Mouse (Mus musculus) central nervous system, embryonic 14 days (tissue): ENCODE results near the gene Gm11554. TPM values are rescaled to one million over a fixed set of nuclear protein-coding genes. Genes with fewer than 3 reads are reported as not detected.

ENCODE experiments used
- polyA plus RNA-seq: library from polyadenylated mRNA; depleted of rRNA; stranded (reverse); fragments of >200 nt; gene quantifications from 2 replicates; pipeline ENCODE4 v1.2.3, GENCODE M21; 2012; rRNA removed

Gm11554 gene
- not detected in 2 replicates for polyA plus RNA-seq

DNA sequence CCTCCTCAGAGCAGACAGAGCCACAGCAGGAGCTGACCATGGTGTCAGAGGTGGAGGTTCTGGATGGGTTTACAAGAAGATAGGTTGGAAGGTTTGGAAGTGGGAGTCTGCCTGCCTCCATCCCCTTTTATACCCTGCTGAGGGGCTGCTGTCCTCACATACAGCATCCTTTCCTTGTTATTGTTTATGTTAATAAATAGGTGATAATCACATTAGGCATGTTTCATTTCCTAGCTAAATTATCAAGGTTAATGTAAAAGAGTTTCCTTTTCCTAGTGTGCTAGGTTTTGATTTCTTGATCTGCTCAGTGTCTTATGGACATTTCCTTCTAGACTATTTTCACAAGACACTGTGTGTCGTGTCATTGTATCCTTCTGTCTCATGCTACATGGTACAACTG is at the start of gene Gm11554:
Gm11554 (minus strand) TSS at position 101 of the 400 bp plus-strand sequence.

DNA sequence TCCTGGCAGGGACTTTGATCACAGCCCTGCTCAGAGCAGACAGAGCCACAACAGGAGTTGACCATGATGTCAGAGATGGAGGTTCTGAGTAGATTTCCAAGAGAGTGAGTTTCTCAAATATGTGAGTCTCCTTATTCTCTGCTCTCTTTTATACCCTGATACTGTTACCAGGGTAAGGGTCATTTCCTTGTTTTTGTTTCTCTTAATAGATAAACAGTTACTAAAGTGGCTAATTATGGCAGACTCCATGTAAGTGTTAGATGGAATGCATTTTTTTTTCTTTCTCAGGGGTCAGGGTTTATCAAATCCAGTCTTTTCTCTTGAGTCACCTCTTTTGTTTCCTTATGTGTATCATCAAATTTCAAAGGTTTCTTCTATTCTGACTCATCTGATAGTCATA is 47.3 kb upstream of the Gm11554 start, which contains the start of gene Krtap4-16:
Krtap4-16 (minus strand) TSS at position 101 of the 400 bp plus-strand sequence.

DNA sequence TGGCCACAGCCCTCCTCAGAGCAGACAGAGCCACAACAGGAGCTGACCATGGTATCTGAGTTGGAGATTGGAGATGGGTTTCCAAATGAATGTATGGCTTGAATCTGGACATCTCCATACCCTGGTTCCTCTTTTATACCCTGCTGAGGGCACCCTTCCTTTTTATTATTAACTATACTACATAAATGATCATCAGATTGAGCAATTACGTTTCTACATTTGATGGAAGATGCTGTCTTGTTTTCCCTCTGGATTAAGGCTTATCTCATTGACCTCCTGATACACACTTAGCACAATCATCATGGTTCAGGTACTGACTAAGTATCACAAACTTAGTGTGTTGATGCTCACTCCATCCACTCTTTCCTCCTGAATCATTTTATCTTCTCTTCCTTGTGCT is 33.7 kb upstream of the Gm11554 start, which contains the start of gene 2300003K06Rik:
2300003K06Rik (minus strand) TSS at position 101 of the 400 bp plus-strand sequence.

DNA sequence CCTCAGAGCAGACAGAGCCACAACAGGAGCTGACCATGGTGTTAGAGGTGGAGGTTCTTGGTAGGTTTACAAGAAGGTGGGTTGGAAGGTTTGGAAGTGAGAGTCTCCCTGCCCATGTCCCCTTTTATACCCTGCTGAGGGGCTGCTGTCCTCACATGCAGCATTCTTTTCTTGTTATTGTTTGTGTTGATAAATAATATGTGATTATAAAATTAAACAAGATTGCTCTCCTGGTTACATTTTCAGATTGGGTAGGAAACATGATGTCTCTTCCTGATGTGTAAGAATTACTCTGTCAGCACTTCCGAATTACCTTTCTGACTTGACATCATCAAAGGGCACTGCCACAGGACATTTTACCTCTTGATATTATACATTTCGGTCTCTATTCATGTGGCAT is 11.3 kb upstream of the Gm11554 start, which contains the start of gene Gm11564:
Gm11564 (minus strand) TSS at position 101 of the 400 bp plus-strand sequence.

DNA sequence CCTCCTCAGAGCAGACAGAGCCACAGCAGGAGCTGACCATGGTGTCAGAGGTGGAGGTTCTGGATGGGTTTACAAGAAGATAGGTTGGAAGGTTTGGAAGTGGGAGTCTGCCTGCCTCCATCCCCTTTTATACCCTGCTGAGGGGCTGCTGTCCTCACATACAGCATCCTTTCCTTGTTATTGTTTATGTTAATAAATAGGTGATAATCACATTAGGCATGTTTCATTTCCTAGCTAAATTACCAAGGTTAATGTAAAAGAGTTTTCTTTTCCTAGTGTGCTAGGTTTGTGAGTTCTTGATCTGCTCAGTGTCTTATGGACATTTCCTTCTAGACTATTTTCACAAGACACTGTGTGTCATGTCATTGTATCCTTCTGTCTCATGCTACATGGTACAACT is 5.5 kb upstream of the Gm11554 start, which contains the start of gene Krtap4-13:
Krtap4-13 (minus strand) TSS at position 101 of the 400 bp plus-strand sequence.

DNA sequence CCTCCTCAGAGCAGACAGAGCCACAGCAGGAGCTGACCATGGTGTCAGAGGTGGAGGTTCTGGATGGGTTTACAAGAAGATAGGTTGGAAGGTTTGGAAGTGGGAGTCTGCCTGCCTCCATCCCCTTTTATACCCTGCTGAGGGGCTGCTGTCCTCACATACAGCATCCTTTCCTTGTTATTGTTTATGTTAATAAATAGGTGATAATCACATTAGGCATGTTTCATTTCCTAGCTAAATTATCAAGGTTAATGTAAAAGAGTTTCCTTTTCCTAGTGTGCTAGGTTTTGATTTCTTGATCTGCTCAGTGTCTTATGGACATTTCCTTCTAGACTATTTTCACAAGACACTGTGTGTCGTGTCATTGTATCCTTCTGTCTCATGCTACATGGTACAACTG is 5.4 kb downstream of the Gm11554 start, which contains the start of gene Gm11569:
Gm11569 (minus strand) TSS at position 101 of the 400 bp plus-strand sequence.

DNA sequence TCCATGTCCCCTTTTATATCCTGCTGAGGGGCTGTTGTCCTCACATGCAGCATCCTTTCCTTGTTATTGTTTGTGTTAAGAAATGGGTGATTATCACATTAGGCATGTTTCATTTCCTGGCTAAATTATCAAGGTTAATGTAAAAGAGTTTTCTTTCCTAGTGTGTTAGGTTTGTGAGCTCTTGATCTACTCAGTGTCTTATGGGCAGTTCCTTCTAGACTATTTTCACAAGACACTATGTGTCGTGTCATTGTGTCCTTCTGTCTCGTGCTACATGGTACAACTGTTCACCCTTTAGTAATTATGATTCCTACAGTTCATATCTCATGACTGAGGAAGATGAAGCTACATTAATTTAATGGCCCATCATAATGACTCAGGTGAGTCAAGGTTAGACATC is 10.9 kb downstream of the Gm11554 start, which contains the start of gene Gm11596:
Gm11596 (minus strand) TSS at position 101 of the 400 bp plus-strand sequence.

DNA sequence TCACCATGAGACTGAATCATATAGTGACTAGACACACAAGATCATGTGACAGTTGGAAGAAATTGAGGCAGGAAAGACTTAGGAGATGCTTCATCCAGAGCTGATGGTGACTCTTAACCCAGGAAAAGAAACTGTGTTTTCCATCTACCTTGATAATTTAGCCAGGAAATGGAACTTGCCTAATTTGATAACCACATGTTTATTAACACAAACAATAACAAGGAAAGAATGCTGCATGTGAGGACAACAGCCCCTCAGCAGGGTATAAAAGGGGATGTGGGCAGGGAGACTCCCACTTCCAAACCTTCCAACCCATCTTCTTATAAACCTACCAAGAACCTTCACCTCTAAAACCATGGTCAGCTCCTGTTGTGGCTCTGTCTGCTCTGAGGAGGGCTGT is 19.3 kb downstream of the Gm11554 start, which contains the start of gene Krtap4-9:
Krtap4-9 (plus strand) TSS at position 301 of the 400 bp plus-strand sequence.

DNA sequence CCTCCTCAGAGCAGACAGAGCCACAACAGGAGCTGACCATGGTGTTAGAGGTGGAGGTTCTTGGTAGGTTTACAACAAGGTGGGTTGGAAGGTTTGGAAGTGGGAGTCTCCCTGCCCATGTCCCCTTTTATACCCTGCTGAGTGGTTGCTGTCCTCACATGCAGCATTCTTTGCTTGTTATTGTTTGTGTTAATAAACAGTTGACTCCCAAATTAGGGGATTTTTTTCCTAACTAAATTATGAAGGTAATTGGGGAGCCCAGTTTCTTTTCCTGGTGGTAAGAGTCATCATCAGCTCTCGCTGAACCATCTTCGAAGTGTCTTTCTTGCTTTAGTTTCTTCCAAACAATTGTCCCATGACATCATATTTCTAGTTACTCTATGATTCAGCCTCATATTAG is 23.6 kb downstream of the Gm11554 start, which contains the start of gene Krtap4-8:
Krtap4-8 (minus strand) TSS at position 101 of the 400 bp plus-strand sequence.

DNA sequence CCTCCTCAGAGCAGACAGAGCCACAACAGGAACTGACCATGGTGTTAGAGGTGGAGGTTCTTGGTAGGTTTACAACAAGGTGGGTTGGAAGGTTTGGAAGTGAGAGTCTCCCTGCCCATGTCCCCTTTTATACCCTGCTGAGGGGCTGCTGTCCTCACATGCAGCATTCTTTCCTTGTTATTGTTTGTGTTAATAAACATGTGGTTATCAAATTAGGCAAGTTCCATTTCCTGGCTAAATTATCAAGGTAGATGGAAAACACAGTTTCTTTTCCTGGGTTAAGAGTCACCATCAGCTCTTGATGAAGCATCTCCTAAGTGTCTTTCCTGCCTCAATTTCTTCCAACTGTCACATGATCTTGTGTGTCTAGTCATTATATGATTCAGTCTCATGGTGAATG is 31.4 kb downstream of the Gm11554 start, which contains the start of gene Gm11595:
Gm11595 (minus strand) TSS at position 101 of the 400 bp plus-strand sequence.

Other genes starting within 250 kb of the Gm11554 start
- gene Krtap3-2, start 247.6 kb downstream of the Gm11554 start, polyA plus RNA-seq = not detected in 2 replicates
- gene Gm11939, start 245.0 kb downstream of the Gm11554 start, polyA plus RNA-seq = not detected in 2 replicates
- gene Krtap3-1, start 237.8 kb downstream of the Gm11554 start, polyA plus RNA-seq = not detected in 2 replicates
- gene Krtap1-5, start 223.4 kb downstream of the Gm11554 start, polyA plus RNA-seq = not detected in 2 replicates
- gene Krtap1-4, start 220.8 kb downstream of the Gm11554 start, polyA plus RNA-seq = not detected in 2 replicates
- not detected in 2 replicates for gene Krtap1-3, start 213.1 kb downstream of the Gm11554 start, polyA plus RNA-seq
- gene Krtap9-3, start 206.3 kb downstream of the Gm11554 start, polyA plus RNA-seq = not detected in 2 replicates
- not detected in 2 replicates for gene Gm11938, start 201.1 kb downstream of the Gm11554 start, polyA plus RNA-seq
- gene Gm11937, start 194.3 kb downstream of the Gm11554 start, polyA plus RNA-seq = not detected in 2 replicates
- gene Krtap2-4, start 189.6 kb downstream of the Gm11554 start, polyA plus RNA-seq = not detected in 2 replicates
- not detected in 2 replicates for gene Gm11562, start 184.0 kb downstream of the Gm11554 start, polyA plus RNA-seq
- gene Krtap4-1, start 176.2 kb downstream of the Gm11554 start, polyA plus RNA-seq = not detected in 2 replicates
- not detected in 2 replicates for gene Krtap4-2, start 169.4 kb downstream of the Gm11554 start, polyA plus RNA-seq
- gene Krtap4-7, start 160.4 kb downstream of the Gm11554 start, polyA plus RNA-seq = not detected in 2 replicates
- not detected in 2 replicates for gene Gm11555, start 154.2 kb downstream of the Gm11554 start, polyA plus RNA-seq
- not detected in 2 replicates for gene Gm11563, start 145.5 kb downstream of the Gm11554 start, polyA plus RNA-seq
- gene Krtap4-6, start 138.5 kb downstream of the Gm11554 start, polyA plus RNA-seq = not detected in 2 replicates
- not detected in 2 replicates for gene Gm14190, start 113.7 kb downstream of the Gm11554 start, polyA plus RNA-seq
- not detected in 2 replicates for gene Gm14180, start 70.2 kb downstream of the Gm11554 start, polyA plus RNA-seq
- gene Gm11595, start 31.5 kb downstream of the Gm11554 start, polyA plus RNA-seq = not detected in 2 replicates
- not detected in 2 replicates for gene Krtap4-8, start 23.7 kb downstream of the Gm11554 start, polyA plus RNA-seq
- not detected in 2 replicates for gene Krtap4-9, start 19.2 kb downstream of the Gm11554 start, polyA plus RNA-seq
- not detected in 2 replicates for gene Gm11596, start 11.0 kb downstream of the Gm11554 start, polyA plus RNA-seq
- not detected in 2 replicates for gene Gm11569, start 5.5 kb downstream of the Gm11554 start, polyA plus RNA-seq
- gene Krtap4-13, start 5.4 kb upstream of the Gm11554 start, polyA plus RNA-seq = not detected in 2 replicates
- not detected in 2 replicates for gene Gm11564, start 11.2 kb upstream of the Gm11554 start, polyA plus RNA-seq
- gene 2300003K06Rik, start 33.6 kb upstream of the Gm11554 start, polyA plus RNA-seq = not detected in 2 replicates
- not detected in 2 replicates for gene Krtap4-16, start 47.2 kb upstream of the Gm11554 start, polyA plus RNA-seq
- gene Gm11568, start 53.5 kb upstream of the Gm11554 start, polyA plus RNA-seq = not detected in 2 replicates
- gene Gm11559, start 60.0 kb upstream of the Gm11554 start, polyA plus RNA-seq = not detected in 2 replicates
- gene Krtap9-1, start 68.9 kb upstream of the Gm11554 start, polyA plus RNA-seq = not detected in 2 replicates
- gene Gm11567, start 74.7 kb upstream of the Gm11554 start, polyA plus RNA-seq = not detected in 2 replicates
- not detected in 2 replicates for gene Krtap31-1, start 103.5 kb upstream of the Gm11554 start, polyA plus RNA-seq
- gene Gm11565, start 110.3 kb upstream of the Gm11554 start, polyA plus RNA-seq = not detected in 2 replicates
- gene Krtap31-2, start 131.8 kb upstream of the Gm11554 start, polyA plus RNA-seq = not detected in 2 replicates
- not detected in 2 replicates for gene Krtap9-5, start 144.0 kb upstream of the Gm11554 start, polyA plus RNA-seq
- not detected in 2 replicates for gene Krtap29-1, start 174.6 kb upstream of the Gm11554 start, polyA plus RNA-seq
- not detected in 2 replicates for gene Krtap16-1, start 182.2 kb upstream of the Gm11554 start, polyA plus RNA-seq
- gene Krtap17-1, start 189.5 kb upstream of the Gm11554 start, polyA plus RNA-seq = 0.29 and 0.34 TPM in 2 replicates
- not detected in 2 replicates for gene Krt33a, start 211.8 kb upstream of the Gm11554 start, polyA plus RNA-seq
- 0.16 TPM in 1 of 2 replicates, not detected in the other for gene Krt33b, start 225.4 kb upstream of the Gm11554 start, polyA plus RNA-seq
- not detected in 2 replicates for gene Krt34, start 237.1 kb upstream of the Gm11554 start, polyA plus RNA-seq
- gene Krt31, start 246.1 kb upstream of the Gm11554 start, polyA plus RNA-seq = not detected in 2 replicates